Mouse (Mus musculus) heart, adult 18-20 months (tissue): ENCODE measurements around the gene Dhrs7b. TPM values are rescaled to one million over a fixed set of nuclear protein-coding genes. Genes with fewer than 3 reads are reported as not detected.
"Not testable (repeated sequence)": the region's sequence is repeated elsewhere in the genome, so short reads cannot be mapped to it uniquely, and the experiment has no call there.

Experiments
- DNase-seq, 2 experiments: peaks; one replicate each; pipeline ENCODE4 v3.0.0; 2021 to 2022; ENCODE audit warnings: mixed read lengths in 1 of 2
- total RNA-seq, 2 experiments: library from RNA; stranded (reverse); gene quantifications; 2 replicates each; pipeline ENCODE4 v1.2.3; 2021

Gene Dhrs7b
- total RNA-seq, 2 experiments from 2014 or later, result 24.3 TPM

DNA sequence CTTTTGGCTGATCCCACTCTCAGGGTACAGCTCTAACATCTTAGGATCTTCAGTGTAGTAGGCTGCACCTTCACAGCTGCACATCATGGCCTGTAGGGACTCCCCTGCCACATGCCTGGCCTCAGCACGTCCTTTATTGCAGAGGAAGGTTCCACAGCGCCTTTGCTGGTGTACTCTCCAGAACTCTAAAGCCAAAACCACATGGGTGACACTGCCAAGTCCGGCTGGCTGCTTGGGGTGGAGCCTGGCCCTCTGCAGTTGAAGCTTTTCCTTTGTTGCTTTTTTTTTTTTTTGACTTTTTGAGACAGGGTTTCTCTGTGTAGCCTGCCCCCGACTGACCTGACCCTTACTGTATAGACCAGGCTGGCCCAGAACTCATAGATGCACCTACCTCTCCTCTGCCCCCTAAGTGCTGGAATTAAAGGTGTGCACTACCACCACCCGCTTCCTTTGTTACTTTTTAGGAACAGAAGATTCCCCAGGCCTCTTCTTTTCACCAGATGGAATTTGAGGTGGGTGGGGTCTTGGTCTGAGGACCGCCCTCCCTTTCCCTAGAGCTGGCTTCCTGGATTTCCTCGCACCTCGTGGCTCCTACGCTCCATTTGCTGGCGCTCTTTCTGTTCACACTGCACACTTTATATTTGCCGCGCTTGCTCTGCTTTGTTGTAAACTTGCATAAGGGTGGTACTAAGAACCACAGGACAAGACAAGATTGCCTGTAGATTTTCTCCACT, 11.2 kb downstream of the Dhrs7b start:
- DNase-seq, result no peak

GRCm38 (mm10) chr11:60843412-60843811, 13.0 kb downstream of the Dhrs7b start:
- DNase-seq, result no peak

- DNase-seq, result no peak
Measured at GRCm38 (mm10) chr11:60845415-60845814, 15.0 kb downstream of the Dhrs7b start.

GRCm38 (mm10) chr11:60856587-60856986, 26.2 kb downstream of the Dhrs7b start:
- no peak for DNase-seq

DNA sequence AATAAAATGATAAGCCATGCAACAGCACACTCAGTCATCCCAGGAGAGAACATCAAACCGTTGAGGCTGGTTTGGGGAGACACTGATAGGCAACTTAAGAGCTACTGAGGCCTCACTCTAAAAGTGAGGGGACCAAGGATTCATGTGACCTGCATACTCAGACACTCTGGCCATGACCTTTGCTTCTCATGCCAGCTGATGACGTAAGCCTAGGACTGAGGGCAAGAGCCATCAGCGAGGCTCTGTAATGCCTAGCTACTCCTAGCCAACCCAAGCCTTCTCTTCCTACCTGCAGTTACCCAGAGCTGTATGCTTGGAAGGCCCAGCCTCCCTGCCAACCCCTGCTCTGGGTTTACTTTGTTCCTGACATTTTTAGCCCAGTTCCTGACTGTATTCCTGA, 31.6 kb downstream of the Dhrs7b start:
- DNase-seq, result no peak

DNA sequence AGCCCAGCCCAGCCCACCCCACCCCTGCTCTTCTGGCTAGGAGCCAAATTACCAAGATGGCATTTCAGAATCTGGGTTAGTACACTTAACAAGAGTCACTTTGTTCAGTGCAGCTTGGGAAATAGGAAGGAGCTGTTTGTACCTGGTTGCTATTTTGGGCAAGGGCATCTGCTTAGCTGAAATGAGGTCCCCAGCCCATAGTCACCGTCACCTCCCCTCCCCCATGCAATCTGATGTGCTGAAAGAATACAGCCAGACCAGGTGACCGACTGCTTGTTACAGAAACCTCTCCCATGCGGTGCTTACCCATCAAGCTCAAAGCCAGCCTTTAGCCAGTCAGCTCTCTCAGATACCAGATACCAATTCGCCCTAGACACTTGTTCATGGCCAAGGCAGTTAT, 32.8 kb downstream of the Dhrs7b start:
- peak; percentile 64 to 72 for DNase-seq

GRCm38 (mm10) chr11:60864166-60864565, 33.7 kb downstream of the Dhrs7b start:
- no peak for DNase-seq

DNA sequence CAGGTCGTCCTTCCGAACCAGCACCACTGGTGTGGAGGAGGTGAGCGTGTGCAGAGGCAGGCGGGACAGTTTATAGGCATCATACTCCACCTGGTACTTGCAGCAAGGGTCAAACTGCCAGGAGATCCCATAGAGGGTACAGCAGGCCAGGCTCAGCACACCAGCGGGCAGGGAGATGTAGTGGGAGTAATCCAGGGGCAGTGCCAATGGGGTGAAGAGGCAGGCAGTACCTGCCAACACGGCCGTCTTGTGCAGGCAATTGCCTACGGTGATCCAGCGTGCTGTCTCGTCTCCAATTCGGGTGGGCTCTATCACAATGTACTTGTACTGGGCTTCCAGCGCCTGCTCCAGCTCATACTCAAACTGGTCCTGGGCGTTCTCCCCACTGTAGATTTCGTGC, 34.5 kb downstream of the Dhrs7b start:
- peak; percentile 62 to 82 for DNase-seq

GRCm38 (mm10) chr11:60866021-60866420, 35.6 kb downstream of the Dhrs7b start:
- DNase-seq, result no peak

DNA sequence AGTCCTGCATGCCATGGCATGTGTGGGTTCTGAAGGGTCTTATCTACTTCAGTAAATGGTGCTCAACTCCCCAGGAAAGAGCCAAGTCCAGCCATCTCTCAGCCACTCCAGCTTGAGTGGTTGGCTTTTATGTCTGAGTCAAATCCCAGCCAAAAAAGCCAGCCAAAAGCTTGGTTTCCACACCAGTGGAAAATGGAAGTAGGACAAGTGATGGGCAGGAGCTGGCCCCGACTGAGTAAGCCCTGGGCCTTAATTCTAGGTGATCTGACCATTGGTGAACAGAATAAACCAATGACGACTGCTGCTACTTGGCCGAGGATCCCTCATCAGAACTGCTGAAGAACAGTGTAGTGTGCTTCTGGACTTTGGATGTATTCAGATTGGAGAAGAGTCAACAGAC, 37.0 kb downstream of the Dhrs7b start:
- DNase-seq, result peak; percentile 24 to 30

- DNase-seq, result no peak
Measured at GRCm38 (mm10) chr11:60867904-60868303, 37.5 kb downstream of the Dhrs7b start.

DNA sequence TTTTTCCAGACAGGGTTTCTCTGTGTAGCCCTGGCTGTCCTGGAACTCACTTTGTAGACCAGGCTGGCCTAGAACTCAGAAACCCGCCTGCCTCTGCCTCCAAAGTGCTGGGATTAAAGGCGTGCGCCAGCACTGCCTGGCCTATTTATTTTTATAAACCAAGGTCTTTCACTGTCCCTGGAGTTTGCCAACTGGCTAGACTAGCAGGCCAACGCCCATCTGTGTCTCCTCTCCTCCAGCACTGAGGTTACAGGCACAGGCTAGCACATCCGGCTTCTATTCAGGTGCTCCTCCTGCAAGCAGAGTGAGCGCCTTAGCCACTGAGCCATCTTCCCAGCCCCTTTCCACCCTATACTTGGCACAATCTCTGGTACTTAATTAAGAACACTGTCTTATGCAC, 39.0 kb downstream of the Dhrs7b start:
- peak in 1 of 2 experiments; percentile 40 for DNase-seq

DNA sequence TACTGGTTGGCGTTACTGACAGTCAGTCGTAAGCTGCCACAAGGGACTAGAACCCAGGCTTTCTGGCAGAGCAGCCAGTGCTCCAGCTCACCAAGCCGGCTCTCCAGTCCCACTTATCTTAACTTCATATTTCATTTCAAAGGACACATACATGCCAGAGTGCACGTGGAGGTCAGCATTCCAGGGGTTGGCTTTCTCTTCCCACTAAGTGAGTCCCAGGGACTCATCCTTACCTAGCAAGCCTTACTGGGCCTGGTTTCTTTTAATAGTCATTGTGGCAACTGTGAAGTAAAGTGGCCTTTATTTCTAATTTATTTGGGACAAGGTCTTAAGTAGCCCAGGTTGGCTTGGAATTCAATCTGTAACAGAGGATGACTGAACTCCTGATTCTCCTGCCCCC, 41.0 kb downstream of the Dhrs7b start:
- no peak for DNase-seq

- DNase-seq, result no peak
Measured at GRCm38 (mm10) chr11:60873101-60873500, 42.7 kb downstream of the Dhrs7b start.

- DNase-seq, result peak; percentile 73
Measured at GRCm38 (mm10) chr11:60878056-60878612, 47.7 kb downstream of the Dhrs7b start.

- peak; percentile 93 to 98 for DNase-seq
Measured at GRCm38 (mm10) chr11:60878675-60879294, 48.4 kb downstream of the Dhrs7b start, which contains the start of gene Tmem11. Tmem11 (minus strand) TSS chr11:60879272.

- peak; percentile 51 to 65 for DNase-seq
Measured at GRCm38 (mm10) chr11:60879423-60879822, 49.0 kb downstream of the Dhrs7b start.

DNA sequence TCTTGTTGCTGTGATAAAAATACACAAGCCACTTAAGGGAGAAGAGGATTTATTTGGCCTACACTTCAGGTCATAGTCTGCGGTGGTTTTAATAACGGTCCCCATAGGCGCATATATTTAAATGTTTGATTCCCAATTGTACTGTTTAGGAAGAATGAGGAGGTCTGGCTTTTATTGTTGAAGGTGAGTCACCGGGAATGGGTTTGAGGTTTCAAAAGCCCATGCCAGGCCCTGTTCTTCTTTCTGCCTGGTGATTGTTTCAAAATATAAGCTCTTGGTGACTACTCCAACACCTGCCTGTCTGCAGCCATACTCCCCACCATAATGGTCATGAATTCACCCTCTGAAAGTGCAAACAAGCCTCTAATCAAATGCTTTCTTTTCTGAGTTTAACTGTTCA, 50.1 kb downstream of the Dhrs7b start:
- DNase-seq, result no peak

- no peak for DNase-seq
Measured at GRCm38 (mm10) chr11:60882386-60882785, 52.0 kb downstream of the Dhrs7b start.

DNA sequence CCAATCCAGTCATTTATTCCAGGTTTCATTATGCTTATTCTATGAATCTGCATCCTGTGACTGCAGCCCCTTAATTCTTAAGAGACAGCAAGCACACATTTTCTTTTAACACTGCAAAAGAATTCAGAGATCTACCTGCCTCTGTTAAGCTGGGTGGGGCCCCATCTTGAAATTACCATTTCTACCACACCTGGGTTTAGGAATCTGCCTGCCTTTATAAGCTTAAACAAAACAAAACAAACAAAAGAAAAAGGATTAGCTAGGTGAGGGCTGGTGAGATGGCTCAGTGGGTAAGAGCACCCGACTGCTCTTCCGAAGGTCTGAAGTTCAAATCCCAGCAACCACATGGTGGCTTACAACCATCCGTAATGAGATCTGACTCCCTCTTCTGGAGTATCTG, 56.6 kb downstream of the Dhrs7b start:
- not testable (repeated sequence) for DNase-seq

DNA sequence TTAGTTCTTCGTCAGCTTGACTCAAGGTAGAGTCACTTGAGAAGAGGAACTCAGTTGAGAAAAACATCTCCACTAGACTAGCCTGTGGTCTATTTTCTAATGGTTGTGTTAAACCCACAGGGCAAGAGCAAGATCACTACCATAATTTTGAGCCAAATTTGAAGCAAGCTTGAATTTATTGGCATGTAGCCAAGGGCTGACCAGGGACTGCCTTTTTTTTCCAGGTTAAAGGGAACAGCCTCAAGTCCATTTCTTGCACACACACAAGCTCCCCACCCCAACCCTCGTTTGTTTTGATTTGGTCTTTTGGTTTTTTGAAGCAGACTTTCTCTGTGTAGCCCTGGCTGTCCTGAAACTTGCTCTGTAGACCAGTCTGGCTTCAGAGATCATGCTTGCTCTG, 59.4 kb downstream of the Dhrs7b start:
- DNase-seq, result no peak

- no peak for DNase-seq
Measured at GRCm38 (mm10) chr11:60890286-60890685, 59.9 kb downstream of the Dhrs7b start.

GRCm38 (mm10) chr11:60890744-60891143, 60.3 kb downstream of the Dhrs7b start:
- no peak for DNase-seq

GRCm38 (mm10) chr11:60895915-60896314, 65.5 kb downstream of the Dhrs7b start:
- DNase-seq, result no peak
